Comparison of ENCODE assay signal across 10 mouse cellular contexts in genomic region chr9:41612802-41613550, GRCm38 (mm10).
DNase-seq lines count a peak whose midpoint lies in the region; ATAC-seq and TF ChIP-seq lines count a peak whose summit lies in the region.
"Had no signal": no experiment of that assay in that cellular context is flagged by ENCODE, and none has a peak within 500 bp of the region (broad histone marks: within the 10 kb centered on the region; RNA-seq: fewer than 3 reads in every experiment).

No protein-coding gene starts in this region.

- ATAC-seq in heart, embryonic 16.5 days (replicated peaks; ENCODE audit: extremely low read depth, insufficient read depth, low FRiP score), result no peak
- ATAC-seq in embryonic facial prominence, embryonic 13.5 days (ENCODE audit: insufficient number of reproducible peaks, insufficient read depth, low FRiP score, low TSS enrichment, low read depth), result no peak
- ATAC-seq in hindbrain, embryonic 15.5 days (ENCODE audit: low FRiP score, low read depth), result no peak
- ATAC-seq in erythroblast, adult 5-6 weeks (replicated peaks; ENCODE audit: low FRiP score, poor library complexity, severe bottlenecking), result no peak

- no peaks in the 10 kb centered on the region for H3K9me3 ChIP-seq in heart, embryonic 16.5 days (replicated peaks; ENCODE audit: control insufficient read depth, low read length)
- no peaks in the 10 kb centered on the region for H3K9me3 ChIP-seq in embryonic facial prominence, embryonic 13.5 days
- H3K9me3 ChIP-seq in hindbrain, embryonic 15.5 days, result no peaks in the 10 kb centered on the region

- TF ChIP-seq POLR2A in myocyte (IDR thresholded peaks at IDR 0.05; ENCODE audit: insufficient read length, low read depth), result no peak

- peaks cover 20% of the 10 kb centered on the region for H3K4me1 ChIP-seq in heart, embryonic 16.5 days (ENCODE audit: control insufficient read depth, insufficient read depth, low read length)
- H3K4me1 ChIP-seq in embryonic facial prominence, embryonic 13.5 days, result peaks cover 48% of the 10 kb centered on the region
- H3K4me1 ChIP-seq in hindbrain, embryonic 15.5 days (replicated peaks), result peaks cover 54% of the 10 kb centered on the region

- no peaks in the 10 kb centered on the region for H3K36me3 ChIP-seq in heart, embryonic 16.5 days (ENCODE audit: control insufficient read depth, insufficient read depth)
- no peaks in the 10 kb centered on the region for H3K36me3 ChIP-seq in embryonic facial prominence, embryonic 13.5 days
- no peaks in the 10 kb centered on the region for H3K36me3 ChIP-seq in hindbrain, embryonic 15.5 days
- H3K36me3 ChIP-seq in myocyte (ENCODE audit: control insufficient read depth, insufficient read depth), result no peaks in the 10 kb centered on the region

- 68% methylated on average over 14 of the region's 14 CpGs for WGBS in heart, embryonic 16.5 days
- WGBS in embryonic facial prominence, embryonic 13.5 days, result 26% methylated on average over 14 of the region's 14 CpGs
- 16% methylated on average over 14 of the region's 14 CpGs for WGBS in hindbrain, embryonic 15.5 days

- H3K79me2 ChIP-seq in myocyte (ENCODE audit: control insufficient read depth, insufficient read depth), result no peaks in the 10 kb centered on the region

- intact Hi-C loops in heart, postnatal 36 days (cut with DNase I), result no loop called here

- no peak for DNase-seq in heart, postnatal 36 days
- DNase-seq in natural killer cell, adult 2 months (ENCODE audit: low spot score in 2 of 2), result no peak
- no peak for DNase-seq in embryo, embryonic 9.5 days (ENCODE audit: extremely low spot score)
- DNase-seq: cerebellum, adult 8-10 months had no signal

- no peaks in the 10 kb centered on the region for H3K27me3 ChIP-seq in heart, embryonic 16.5 days (ENCODE audit: control insufficient read depth, insufficient read depth, low read length)
- H3K27me3 ChIP-seq in embryonic facial prominence, embryonic 13.5 days, result no peaks in the 10 kb centered on the region
- no peaks in the 10 kb centered on the region for H3K27me3 ChIP-seq in hindbrain, embryonic 15.5 days
- no peaks in the 10 kb centered on the region for H3K27me3 ChIP-seq in myocyte (ENCODE audit: control insufficient read depth, insufficient read depth, insufficient read length)
- H3K27me3 ChIP-seq: CH12.LX had no signal

- no peak overlapping the region for H3K4me3 ChIP-seq in heart, embryonic 16.5 days (ENCODE audit: low read length)
- no peak overlapping the region for H3K4me3 ChIP-seq in embryonic facial prominence, embryonic 13.5 days
- peak overlapping the region; percentile 15; the same call in 1 of the 2 replicates for H3K4me3 ChIP-seq in hindbrain, embryonic 15.5 days
- no peak overlapping the region for H3K4me3 ChIP-seq in myocyte

- H3K9ac ChIP-seq in heart, embryonic 16.5 days (ENCODE audit: low read length), result no peak overlapping the region; the same call in 1 of the 2 replicates
- H3K9ac ChIP-seq in embryonic facial prominence, embryonic 13.5 days, result peak overlapping the region; percentile 52; the same call in 1 of the 2 replicates
- peak overlapping the region; percentile 38 for H3K9ac ChIP-seq in hindbrain, embryonic 15.5 days

- H3K4me2 ChIP-seq in heart, embryonic 16.5 days (ENCODE audit: low read depth, low read length), result peak overlapping the region; percentile 55
- peak overlapping the region; percentile 54 for H3K4me2 ChIP-seq in embryonic facial prominence, embryonic 13.5 days
- peak overlapping the region; percentile 49 for H3K4me2 ChIP-seq in hindbrain, embryonic 15.5 days
- peak overlapping the region; percentile 69 for H3K4me2 ChIP-seq in myocyte (ENCODE audit: low read depth)

- H3K27ac ChIP-seq in heart, embryonic 16.5 days (ENCODE audit: low read length), result peak overlapping the region; percentile 67; the same call in 1 of the 2 replicates
- peak overlapping the region; percentile 93 for H3K27ac ChIP-seq in embryonic facial prominence, embryonic 13.5 days
- peak overlapping the region; percentile 88 for H3K27ac ChIP-seq in hindbrain, embryonic 15.5 days (replicated peaks)

- H3ac ChIP-seq in myocyte (ENCODE audit: control insufficient read depth, insufficient read length), result no peak overlapping the region

TF ChIP-seq in myocyte, 11 proteins besides CTCF, POLR2A, EP300 and RAD21:
- TF ChIP-seq TCF12 (IDR thresholded peaks at IDR 0.05; ENCODE audit: insufficient read depth, poor library complexity, severe bottlenecking) (no peak), REST (IDR thresholded peaks at IDR 0.05; ENCODE audit: insufficient read depth, insufficient read length) (no peak), TCF3 (IDR thresholded peaks at IDR 0.05; ENCODE audit: insufficient read length, low read depth) (no peak), USF1 (IDR thresholded peaks at IDR 0.05; ENCODE audit: low read depth) (no peak), MYOD1 (IDR thresholded peaks at IDR 0.05; ENCODE audit: control insufficient read depth in 1 of 3, insufficient read length in 2 of 3, low read depth in 2 of 3) (no peak), SRF (IDR thresholded peaks at IDR 0.05; ENCODE audit: control insufficient read depth, insufficient read length, low read depth) (no peak), MYOG (IDR thresholded peaks at IDR 0.05; ENCODE audit: control insufficient read depth in 1 of 3, insufficient read depth in 1 of 3, insufficient read length in 2 of 3, low read depth in 2 of 3) (no peak), MAX (IDR thresholded peaks at IDR 0.05; ENCODE audit: low read depth) (no peak)
